Mouse (Mus musculus) limb, embryonic 10.5 days (tissue): ENCODE measurements around the gene Ttc28. TPM values are rescaled to one million over a fixed set of nuclear protein-coding genes. Genes with fewer than 3 reads are reported as not detected.

Experiments
- DNase-seq: peaks from one replicate; pipeline ENCODE4 v3.0.0-alpha.2; 2017; ENCODE audit warnings: low spot score
- H3K27ac ChIP-seq: fragments of 300-500 bp; sonication (generic); 2 replicates; pipeline ENCODE4 v1.5.1; 2016; ENCODE audit warnings: mild to moderate bottlenecking
- H3K27me3 ChIP-seq: fragments of 300-500 bp; sonication (generic); 2 replicates; pipeline ENCODE4 v1.6.1; 2016; ENCODE audit warnings: low read depth, mild to moderate bottlenecking; ENCODE audit not compliant: poor library complexity, severe bottlenecking
- H3K36me3 ChIP-seq: fragments of 300-500 bp; sonication (generic); 2 replicates; pipeline ENCODE4 v1.6.1; 2016; ENCODE audit warnings: mild to moderate bottlenecking, moderate library complexity
- H3K4me1 ChIP-seq: fragments of 300-500 bp; sonication (generic); 2 replicates; pipeline ENCODE4 v1.6.1; 2016
- H3K4me3 ChIP-seq: fragments of 300-500 bp; sonication (generic); 2 replicates; pipeline ENCODE4 v1.5.1; 2016; ENCODE audit warnings: mild to moderate bottlenecking, moderate library complexity
- H3K9me3 ChIP-seq: fragments of 300-500 bp; sonication (generic); replicated peaks from 2 replicates; pipeline ENCODE4 v1.6.1; 2016; ENCODE audit warnings: mild to moderate bottlenecking
- WGBS: fragments of 180-500 bp; shearing (Covaris S2); methylation state at CpG from one replicate; pipeline ENCODE4 v1.1.7; 2016; 5-methylcytosine and 5-hydroxymethylcytosine counted together
- polyA plus RNA-seq: library from polyadenylated mRNA; unstranded; fragments of >200 nt; fragmentation: Nextera tagmentation; extraction: Ambion mirVana; gene quantifications from 2 replicates; pipeline ENCODE4 v1.2.1, GENCODE M21; 2016

Gene Ttc28
- polyA plus RNA-seq, 1 experiment from 2014 or later = 15.1 TPM

GRCm38 (mm10) chr5:111006272-111007135, 126.9 kb downstream of the Ttc28 start:
- Histone ChIP-seq H3K9me3 (peaks cover 7% of the 10 kb centered on the region; the same call in 1 of the 2 replicates), H3K27ac (peak overlapping the region; percentile 53; the same call in 1 of the 2 replicates), H3K4me3 (no peak overlapping the region), H3K36me3 (peaks cover 12% of the 10 kb centered on the region), H3K27me3 (no peaks in the 10 kb centered on the region), H3K4me1 (peaks cover 53% of the 10 kb centered on the region)
- WGBS = 60% methylated on average over 14 of the region's 14 CpGs
- no peak for DNase-seq

- H3K4me3 ChIP-seq = no peak overlapping the region
- 69% methylated on average over 7 of the region's 7 CpGs for WGBS
- peaks cover 7% of the 10 kb centered on the region; the same call in 1 of the 2 replicates for H3K9me3 ChIP-seq
- no peaks in the 10 kb centered on the region for H3K27me3 ChIP-seq
- DNase-seq = no peak
- peaks cover 12% of the 10 kb centered on the region for H3K36me3 ChIP-seq
- H3K4me1 ChIP-seq = peaks cover 59% of the 10 kb centered on the region
- peak overlapping the region; percentile 53; the same call in 1 of the 2 replicates for H3K27ac ChIP-seq
These were observed 127.5 kb downstream of the Ttc28 start for GRCm38 (mm10) chr5:111007136-111007500.

GRCm38 (mm10) chr5:111007900-111008299, 128.3 kb downstream of the Ttc28 start:
- peaks cover 67% of the 10 kb centered on the region for H3K4me1 ChIP-seq
- no peak overlapping the region for H3K4me3 ChIP-seq
- peaks cover 12% of the 10 kb centered on the region for H3K36me3 ChIP-seq
- 69% methylated on average over 8 of the region's 8 CpGs for WGBS
- H3K9me3 ChIP-seq = peaks cover 7% of the 10 kb centered on the region; the same call in 1 of the 2 replicates
- no peak for DNase-seq
- H3K27me3 ChIP-seq = no peaks in the 10 kb centered on the region
- H3K27ac ChIP-seq = no peak overlapping the region

- H3K27ac ChIP-seq = no peak overlapping the region
- peaks cover 12% of the 10 kb centered on the region for H3K36me3 ChIP-seq
- H3K4me1 ChIP-seq = peaks cover 72% of the 10 kb centered on the region
- no peak for DNase-seq
- 85% methylated on average over 6 of the region's 6 CpGs for WGBS
- no peaks in the 10 kb centered on the region for H3K27me3 ChIP-seq
- no peak overlapping the region for H3K4me3 ChIP-seq
- peaks cover 7% of the 10 kb centered on the region; the same call in 1 of the 2 replicates for H3K9me3 ChIP-seq
These were observed 128.8 kb downstream of the Ttc28 start for GRCm38 (mm10) chr5:111008431-111008830.

GRCm38 (mm10) chr5:111011271-111011670, 131.7 kb downstream of the Ttc28 start:
- Histone ChIP-seq H3K36me3 (peaks cover 16% of the 10 kb centered on the region), H3K4me1 (peaks cover 71% of the 10 kb centered on the region), H3K27me3 (no peaks in the 10 kb centered on the region), H3K27ac (peak overlapping the region; percentile 64; the same call in 1 of the 2 replicates), H3K4me3 (peak overlapping the region; percentile 24), H3K9me3 (peaks cover 7% of the 10 kb centered on the region)
- 4% methylated on average over 8 of the region's 8 CpGs for WGBS
- peak; percentile 74 for DNase-seq

GRCm38 (mm10) chr5:111012064-111012463, 132.5 kb downstream of the Ttc28 start:
- Histone ChIP-seq H3K9me3 (peaks cover 7% of the 10 kb centered on the region), H3K4me1 (peaks cover 63% of the 10 kb centered on the region), H3K27me3 (no peaks in the 10 kb centered on the region), H3K36me3 (peaks cover 16% of the 10 kb centered on the region), H3K4me3 (no peak overlapping the region), H3K27ac (no peak overlapping the region)
- DNase-seq = no peak
- WGBS = 73% methylated on average over 11 of the region's 11 CpGs

- no peaks in the 10 kb centered on the region for H3K27me3 ChIP-seq
- DNase-seq = no peak
- peaks cover 16% of the 10 kb centered on the region for H3K36me3 ChIP-seq
- H3K4me3 ChIP-seq = no peak overlapping the region
- H3K4me1 ChIP-seq = peaks cover 62% of the 10 kb centered on the region
- 48% methylated on average over 7 of the region's 7 CpGs for WGBS
- H3K9me3 ChIP-seq = peaks cover 7% of the 10 kb centered on the region
- no peak overlapping the region for H3K27ac ChIP-seq
These were observed 133.0 kb downstream of the Ttc28 start for GRCm38 (mm10) chr5:111012587-111012986.

GRCm38 (mm10) chr5:111014960-111015359, 135.4 kb downstream of the Ttc28 start:
- Histone ChIP-seq H3K27ac (no peak overlapping the region), H3K27me3 (no peaks in the 10 kb centered on the region), H3K4me3 (no peak overlapping the region), H3K36me3 (peaks cover 11% of the 10 kb centered on the region), H3K9me3 (peaks cover 4% of the 10 kb centered on the region), H3K4me1 (peaks cover 53% of the 10 kb centered on the region)
- 68% methylated on average over 4 of the region's 4 CpGs for WGBS
- no peak for DNase-seq

GRCm38 (mm10) chr5:111017319-111017718, 137.7 kb downstream of the Ttc28 start:
- H3K27me3 ChIP-seq = no peaks in the 10 kb centered on the region
- no peaks in the 10 kb centered on the region; the same call in 1 of the 2 replicates for H3K9me3 ChIP-seq
- peaks cover 29% of the 10 kb centered on the region for H3K4me1 ChIP-seq
- peaks cover 8% of the 10 kb centered on the region for H3K36me3 ChIP-seq
- DNase-seq = no peak
- 74% methylated on average over 4 of the region's 4 CpGs for WGBS
- H3K27ac ChIP-seq = no peak overlapping the region
- no peak overlapping the region for H3K4me3 ChIP-seq

GRCm38 (mm10) chr5:111022339-111022738, 142.7 kb downstream of the Ttc28 start:
- no peak overlapping the region for H3K27ac ChIP-seq
- H3K27me3 ChIP-seq = no peaks in the 10 kb centered on the region
- H3K9me3 ChIP-seq = no peaks in the 10 kb centered on the region
- no peaks in the 10 kb centered on the region for H3K36me3 ChIP-seq
- no peak overlapping the region for H3K4me3 ChIP-seq
- peaks cover 51% of the 10 kb centered on the region for H3K4me1 ChIP-seq
- 91% methylated on average over 9 of the region's 9 CpGs for WGBS
- DNase-seq = no peak

GRCm38 (mm10) chr5:111022940-111023339, 143.3 kb downstream of the Ttc28 start:
- no peak overlapping the region for H3K27ac ChIP-seq
- H3K4me1 ChIP-seq = peaks cover 56% of the 10 kb centered on the region
- H3K4me3 ChIP-seq = no peak overlapping the region
- no peak for DNase-seq
- H3K9me3 ChIP-seq = no peaks in the 10 kb centered on the region
- WGBS = 100% methylated on average over 1 of the region's 1 CpGs
- H3K36me3 ChIP-seq = no peaks in the 10 kb centered on the region
- H3K27me3 ChIP-seq = no peaks in the 10 kb centered on the region

GRCm38 (mm10) chr5:111024621-111025020, 145.0 kb downstream of the Ttc28 start:
- H3K4me1 ChIP-seq = peaks cover 57% of the 10 kb centered on the region
- H3K4me3 ChIP-seq = no peak overlapping the region
- H3K27ac ChIP-seq = peak overlapping the region; percentile 56; the same call in 1 of the 2 replicates
- no peaks in the 10 kb centered on the region for H3K27me3 ChIP-seq
- no peaks in the 10 kb centered on the region for H3K36me3 ChIP-seq
- H3K9me3 ChIP-seq = no peaks in the 10 kb centered on the region
- no peak for DNase-seq
- WGBS = 89% methylated on average over 13 of the region's 13 CpGs

GRCm38 (mm10) chr5:111025476-111025875, 145.9 kb downstream of the Ttc28 start:
- no peaks in the 10 kb centered on the region for H3K36me3 ChIP-seq
- peak; percentile 38 for DNase-seq
- no peak overlapping the region for H3K4me3 ChIP-seq
- H3K27me3 ChIP-seq = no peaks in the 10 kb centered on the region
- H3K9me3 ChIP-seq = no peaks in the 10 kb centered on the region
- peaks cover 55% of the 10 kb centered on the region for H3K4me1 ChIP-seq
- peak overlapping the region; percentile 20; the same call in 1 of the 2 replicates for H3K27ac ChIP-seq
- WGBS = 53% methylated on average over 14 of the region's 14 CpGs
